Mouse (Mus musculus) kidney, adult 2 months (tissue): ENCODE results near the gene Gmcl1.

Source experiments
- CTCF ChIP-seq: fragments of 200-500 bp; conservative IDR thresholded peaks from 2 replicates; pipeline ENCODE4 v1.5.1; 2011; ENCODE audit warnings: low read depth, mild to moderate bottlenecking, control low read depth, low read length, moderate library complexity, mixed read lengths; ENCODE audit not compliant: insufficient read depth, insufficient read length
- POLR2A ChIP-seq: fragments of 200-500 bp; IDR thresholded peaks from one replicate; pipeline ENCODE4 v1.6.1; 2011; ENCODE audit warnings: low read depth, low read length, control low read depth

- TF ChIP-seq CTCF (no peak), POLR2A (no peak)
Observed at GRCm38 (mm10) chr6:86667061-86667460, 66.1 kb downstream of the Gmcl1 start.
